Mouse (Mus musculus) common myeloid progenitor, adult 5-6 weeks (primary cell): ENCODE data around the gene Zfp825. TPM values are rescaled to one million over a fixed set of nuclear protein-coding genes. Genes with fewer than 3 reads are reported as not detected.

Experiments used
- total RNA-seq: library from RNA; stranded (forward); fragments of 200-1000, 187-1606 nt; gene quantifications from 2 replicates; pipeline ENCODE4 v1.2.3, GENCODE M21; 2017

The Zfp825 gene
- total RNA-seq, 1 experiment from 2014 or later: 8.6 TPM

Other genes starting within 250 kb of the Zfp825 start
- gene Ahrr, start 201.7 kb downstream of the Zfp825 start, total RNA-seq: 0.23 TPM in 1 of 2 replicates, not detected in the other
- gene Pdcd6, start 176.4 kb downstream of the Zfp825 start, total RNA-seq: 92.3 and 104 TPM in 2 replicates
- gene Sdha, start 143.7 kb downstream of the Zfp825 start, total RNA-seq: 257 and 301 TPM in 2 replicates
- 65.0 and 79.4 TPM in 2 replicates for gene Ccdc127, start 143.7 kb downstream of the Zfp825 start, total RNA-seq
- gene Lrrc14b, start 130.0 kb downstream of the Zfp825 start, total RNA-seq: 0.05 TPM in 1 of 2 replicates, not detected in the other
- 7.1 and 13.7 TPM in 2 replicates for gene Zfp72, start 103.2 kb downstream of the Zfp825 start, total RNA-seq
- 11.9 and 18.5 TPM in 2 replicates for gene Ftl1-ps1, start 94.3 kb downstream of the Zfp825 start, total RNA-seq
- gene Erap1, start 145.6 kb upstream of the Zfp825 start, total RNA-seq: 126 and 145 TPM in 2 replicates